Mouse (Mus musculus): ENCODE data around the gene Fbln1.

- TF ChIP-seq POLR2A (IDR thresholded peaks at IDR 0.05; ENCODE audit: insufficient read length, low read depth) = no peak
- TF ChIP-seq TCF3 (IDR thresholded peaks at IDR 0.05; ENCODE audit: insufficient read length, low read depth) = no peak
- no peak for TF ChIP-seq TCF12 (IDR thresholded peaks at IDR 0.05; ENCODE audit: insufficient read depth, poor library complexity, severe bottlenecking)
- no peak for TF ChIP-seq MYOG (IDR thresholded peaks at IDR 0.05; ENCODE audit: control insufficient read depth in 1 of 3, insufficient read depth in 1 of 3, insufficient read length in 2 of 3, low read depth in 2 of 3)
- no peak for TF ChIP-seq MAX (IDR thresholded peaks at IDR 0.05; ENCODE audit: low read depth)
- TF ChIP-seq E2F4 (IDR thresholded peaks at IDR 0.05; ENCODE audit: insufficient read depth) = no peak
- no peak for TF ChIP-seq CEBPB (IDR thresholded peaks at IDR 0.05; ENCODE audit: insufficient read depth, poor library complexity, severe bottlenecking)
- TF ChIP-seq USF1 (IDR thresholded peaks at IDR 0.05; ENCODE audit: low read depth) = no peak
These were observed 5.1 kb upstream of the Fbln1 start for GRCm38 (mm10) chr15:85200446-85201289.

Data from myocyte (in vitro differentiated cells).